Mouse (Mus musculus): ENCODE data around the gene Tor3a. TPM values are rescaled to one million over a fixed set of nuclear protein-coding genes. Genes with fewer than 3 reads are reported as not detected.

Gene Tor3a
- polyA plus RNA-seq, 1 experiment from 2014 or later, result 3.7 TPM

DNA sequence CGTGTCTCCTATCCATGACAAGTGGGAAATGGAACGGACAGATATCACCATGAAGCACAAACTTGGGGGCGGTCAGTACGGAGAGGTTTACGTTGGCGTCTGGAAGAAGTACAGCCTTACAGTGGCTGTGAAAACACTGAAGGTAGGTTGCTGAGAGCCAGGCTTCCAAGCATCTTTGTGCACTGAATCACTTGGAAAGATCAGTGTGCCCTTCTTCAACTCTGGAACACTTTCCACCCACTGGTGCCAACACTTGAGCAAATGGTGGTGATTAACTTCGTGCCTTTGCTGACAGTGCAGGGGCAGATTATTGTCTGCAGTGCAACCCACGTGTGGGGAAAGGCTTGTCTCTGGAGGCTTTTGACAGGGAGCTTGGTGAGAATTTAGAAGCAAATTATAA is 44.2 kb downstream of the Tor3a start:
- no peak overlapping the region for H3K4me3 ChIP-seq (ENCODE audit: low read depth, low read length)
- H3K4me2 ChIP-seq (ENCODE audit: low read depth, low read length), result no peak overlapping the region
- no peaks in the 10 kb centered on the region for H3K27me3 ChIP-seq (ENCODE audit: control insufficient read depth, insufficient read depth, low read depth, low read length)
- WGBS (ENCODE audit: insufficient replicate concordance), result 78% methylated on average over 8 of the region's 8 CpGs
- H3K4me1 ChIP-seq (ENCODE audit: control insufficient read depth, low read depth, low read length), result no peaks in the 10 kb centered on the region
- no peak for ATAC-seq (ENCODE audit: low read depth)
- peaks cover 32% of the 10 kb centered on the region for H3K36me3 ChIP-seq (ENCODE audit: control insufficient read depth, insufficient read depth)
- no peak overlapping the region for H3K9ac ChIP-seq (ENCODE audit: low read depth, low read length)
- no peak overlapping the region for H3K27ac ChIP-seq (ENCODE audit: low read length)
- no peaks in the 10 kb centered on the region for H3K9me3 ChIP-seq (replicated peaks; ENCODE audit: control insufficient read depth, low read length)

DNA sequence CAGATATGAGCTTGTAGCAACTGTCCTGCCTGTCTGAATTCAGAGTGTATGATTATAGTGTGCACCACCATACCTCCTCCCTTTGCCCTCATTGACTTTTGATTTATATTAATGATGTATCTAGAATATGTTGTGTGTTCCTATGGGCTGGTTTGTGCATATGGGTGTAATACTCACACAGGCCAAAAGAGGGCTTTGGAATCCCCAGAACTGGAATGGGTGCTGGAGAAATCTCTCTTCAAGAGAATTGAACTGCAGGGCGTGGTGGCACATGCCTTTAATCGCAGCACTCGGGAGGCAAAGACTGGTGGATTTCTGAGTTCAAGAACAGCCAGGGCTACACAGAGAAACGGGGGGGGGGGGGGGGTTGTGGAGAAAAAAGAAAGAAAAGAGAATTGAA is 47.4 kb downstream of the Tor3a start:
- Histone ChIP-seq H3K9me3 (replicated peaks; ENCODE audit: control insufficient read depth, low read length) (no peaks in the 10 kb centered on the region), H3K9ac (ENCODE audit: low read depth, low read length) (no peak overlapping the region), H3K27ac (ENCODE audit: low read length) (no peak overlapping the region), H3K27me3 (ENCODE audit: control insufficient read depth, insufficient read depth, low read depth, low read length) (no peaks in the 10 kb centered on the region), H3K4me1 (ENCODE audit: control insufficient read depth, low read depth, low read length) (no peaks in the 10 kb centered on the region), H3K4me3 (ENCODE audit: low read depth, low read length) (no peak overlapping the region), H3K36me3 (ENCODE audit: control insufficient read depth, insufficient read depth) (peaks cover 24% of the 10 kb centered on the region), H3K4me2 (ENCODE audit: low read depth, low read length) (no peak overlapping the region)
- ATAC-seq (ENCODE audit: low read depth), result no peak
- 54% methylated on average over 4 of the region's 4 CpGs for WGBS (ENCODE audit: insufficient replicate concordance)

DNA sequence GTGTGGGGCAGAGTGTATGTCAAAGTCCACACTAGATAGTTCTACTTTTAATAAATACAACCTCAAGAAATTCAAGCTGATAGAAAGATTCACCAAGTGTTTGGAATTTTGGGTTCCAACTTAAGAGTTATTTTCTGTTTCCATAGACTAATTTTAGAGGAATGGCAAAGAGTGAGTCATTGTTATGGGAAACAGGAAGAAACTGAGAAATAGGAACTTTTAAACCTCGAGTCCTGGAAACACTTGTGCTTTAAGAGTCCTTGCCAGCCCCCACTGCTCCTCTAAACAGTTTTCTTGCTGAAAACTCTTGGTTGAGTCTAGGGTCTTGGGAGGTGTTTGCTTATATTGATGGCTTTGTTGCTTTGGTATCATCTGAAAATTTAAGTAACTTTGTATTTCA is 49.9 kb downstream of the Tor3a start:
- Histone ChIP-seq H3K27me3 (ENCODE audit: control insufficient read depth, insufficient read depth, low read depth, low read length) (no peaks in the 10 kb centered on the region), H3K36me3 (ENCODE audit: control insufficient read depth, insufficient read depth) (peaks cover 7% of the 10 kb centered on the region), H3K9me3 (replicated peaks; ENCODE audit: control insufficient read depth, low read length) (no peaks in the 10 kb centered on the region), H3K4me2 (ENCODE audit: low read depth, low read length) (no peak overlapping the region), H3K4me3 (ENCODE audit: low read depth, low read length) (no peak overlapping the region), H3K4me1 (ENCODE audit: control insufficient read depth, low read depth, low read length) (peaks cover 6% of the 10 kb centered on the region), H3K9ac (ENCODE audit: low read depth, low read length) (no peak overlapping the region), H3K27ac (ENCODE audit: low read length) (no peak overlapping the region)
- WGBS (ENCODE audit: insufficient replicate concordance), result 35% methylated on average over 1 of the region's 1 CpGs
- no peak for ATAC-seq (ENCODE audit: low read depth)

DNA sequence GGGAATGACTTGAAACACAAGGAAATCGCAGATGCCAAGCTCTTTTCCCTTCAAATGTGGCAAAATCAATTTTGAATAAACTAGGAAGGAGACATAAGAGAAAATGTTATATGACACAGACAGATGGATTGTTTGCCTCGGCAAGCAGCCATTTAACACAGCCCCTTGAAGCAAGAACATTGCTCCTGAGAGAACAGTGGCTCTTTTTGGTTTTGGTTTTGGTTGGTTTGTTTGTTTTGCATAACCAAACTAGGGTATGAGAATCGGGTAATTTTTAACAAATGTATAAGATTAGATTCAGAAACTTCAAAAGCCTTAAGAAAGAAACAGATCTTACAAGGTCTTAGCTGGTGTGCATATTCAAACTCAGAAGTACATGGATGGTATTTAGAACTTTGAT is 53.2 kb downstream of the Tor3a start:
- Histone ChIP-seq H3K9ac (ENCODE audit: low read depth, low read length) (no peak overlapping the region), H3K4me3 (ENCODE audit: low read depth, low read length) (no peak overlapping the region), H3K27ac (ENCODE audit: low read length) (no peak overlapping the region), H3K9me3 (replicated peaks; ENCODE audit: control insufficient read depth, low read length) (no peaks in the 10 kb centered on the region), H3K4me2 (ENCODE audit: low read depth, low read length) (no peak overlapping the region), H3K4me1 (ENCODE audit: control insufficient read depth, low read depth, low read length) (peaks cover 24% of the 10 kb centered on the region), H3K27me3 (ENCODE audit: control insufficient read depth, insufficient read depth, low read depth, low read length) (no peaks in the 10 kb centered on the region), H3K36me3 (ENCODE audit: control insufficient read depth, insufficient read depth) (peaks cover 4% of the 10 kb centered on the region)
- 57% methylated on average over 3 of the region's 3 CpGs for WGBS (ENCODE audit: insufficient replicate concordance)
- ATAC-seq (ENCODE audit: low read depth), result no peak

DNA sequence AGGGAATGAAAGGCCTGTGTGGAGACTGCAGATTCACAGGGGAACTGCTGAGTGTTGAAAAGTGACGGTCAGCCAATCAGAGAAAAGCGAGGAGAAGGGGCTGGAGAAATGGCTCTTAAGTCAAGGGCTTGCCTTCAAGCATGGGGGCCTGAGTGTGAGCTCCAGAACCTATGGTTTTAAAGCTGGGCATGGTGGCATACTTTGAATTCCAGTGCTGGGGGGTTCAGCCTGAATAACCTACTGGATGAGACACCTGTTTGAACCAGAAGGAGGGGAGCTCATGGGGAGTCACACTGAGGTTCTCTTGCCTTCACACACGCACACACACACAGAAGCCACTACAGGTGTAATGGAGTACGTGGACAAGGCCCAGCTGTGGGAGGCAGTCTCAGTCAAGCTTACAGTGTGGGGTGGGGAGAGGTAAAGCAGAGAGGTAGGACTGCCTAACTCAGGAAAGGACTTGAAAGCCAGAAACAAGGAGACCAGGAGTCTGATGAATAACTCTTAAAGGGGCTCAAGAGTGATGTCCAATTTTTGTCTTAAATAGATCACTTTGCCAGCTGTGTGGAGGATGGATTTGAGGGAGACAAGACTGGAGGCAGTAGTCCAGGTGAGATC is 53.8 kb downstream of the Tor3a start:
- H3K36me3 ChIP-seq (ENCODE audit: control insufficient read depth, insufficient read depth), result peaks cover 2% of the 10 kb centered on the region
- H3K4me2 ChIP-seq (ENCODE audit: low read depth, low read length), result no peak overlapping the region
- H3K27me3 ChIP-seq (ENCODE audit: control insufficient read depth, insufficient read depth, low read depth, low read length), result no peaks in the 10 kb centered on the region
- H3K27ac ChIP-seq (ENCODE audit: low read length), result no peak overlapping the region
- 73% methylated on average over 4 of the region's 4 CpGs for WGBS (ENCODE audit: insufficient replicate concordance)
- no peak for ATAC-seq (ENCODE audit: low read depth)
- no peak overlapping the region for H3K9ac ChIP-seq (ENCODE audit: low read depth, low read length)
- H3K9me3 ChIP-seq (replicated peaks; ENCODE audit: control insufficient read depth, low read length), result no peaks in the 10 kb centered on the region
- no peak overlapping the region for H3K4me3 ChIP-seq (ENCODE audit: low read depth, low read length)
- H3K4me1 ChIP-seq (ENCODE audit: control insufficient read depth, low read depth, low read length), result peaks cover 30% of the 10 kb centered on the region

DNA sequence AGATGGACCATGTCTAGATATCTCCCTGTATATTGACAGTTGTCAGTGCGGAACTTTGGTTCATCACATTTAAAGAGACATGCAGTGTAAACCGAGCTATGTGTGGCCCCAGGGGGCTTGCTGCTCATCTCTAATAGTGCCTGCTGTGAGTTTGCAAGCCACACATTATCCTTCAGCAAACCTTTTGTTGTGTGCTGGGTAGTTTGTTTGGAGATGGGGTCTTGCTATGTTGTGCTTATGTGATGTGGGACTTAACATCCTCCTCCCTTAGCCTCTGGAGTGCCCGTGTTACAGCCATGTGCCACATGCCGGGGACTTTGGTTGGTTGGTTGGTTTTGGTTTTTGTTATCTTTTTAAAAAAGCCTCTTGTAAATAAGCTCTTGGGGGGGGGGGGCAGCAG is 56.3 kb downstream of the Tor3a start:
- Histone ChIP-seq H3K9ac (ENCODE audit: low read depth, low read length) (no peak overlapping the region), H3K27ac (ENCODE audit: low read length) (peak overlapping the region; percentile 25; the same call in 1 of the 2 replicates), H3K36me3 (ENCODE audit: control insufficient read depth, insufficient read depth) (no peaks in the 10 kb centered on the region), H3K4me3 (ENCODE audit: low read depth, low read length) (no peak overlapping the region), H3K9me3 (replicated peaks; ENCODE audit: control insufficient read depth, low read length) (no peaks in the 10 kb centered on the region), H3K4me1 (ENCODE audit: control insufficient read depth, low read depth, low read length) (peaks cover 33% of the 10 kb centered on the region), H3K27me3 (ENCODE audit: control insufficient read depth, insufficient read depth, low read depth, low read length) (no peaks in the 10 kb centered on the region), H3K4me2 (ENCODE audit: low read depth, low read length) (0 out of 2 replicates have a peak overlapping the region, but pooled peaks have one; percentile 51)
- ATAC-seq (ENCODE audit: low read depth), result no peak
- 21% methylated on average over 4 of the region's 4 CpGs for WGBS (ENCODE audit: insufficient replicate concordance)

DNA sequence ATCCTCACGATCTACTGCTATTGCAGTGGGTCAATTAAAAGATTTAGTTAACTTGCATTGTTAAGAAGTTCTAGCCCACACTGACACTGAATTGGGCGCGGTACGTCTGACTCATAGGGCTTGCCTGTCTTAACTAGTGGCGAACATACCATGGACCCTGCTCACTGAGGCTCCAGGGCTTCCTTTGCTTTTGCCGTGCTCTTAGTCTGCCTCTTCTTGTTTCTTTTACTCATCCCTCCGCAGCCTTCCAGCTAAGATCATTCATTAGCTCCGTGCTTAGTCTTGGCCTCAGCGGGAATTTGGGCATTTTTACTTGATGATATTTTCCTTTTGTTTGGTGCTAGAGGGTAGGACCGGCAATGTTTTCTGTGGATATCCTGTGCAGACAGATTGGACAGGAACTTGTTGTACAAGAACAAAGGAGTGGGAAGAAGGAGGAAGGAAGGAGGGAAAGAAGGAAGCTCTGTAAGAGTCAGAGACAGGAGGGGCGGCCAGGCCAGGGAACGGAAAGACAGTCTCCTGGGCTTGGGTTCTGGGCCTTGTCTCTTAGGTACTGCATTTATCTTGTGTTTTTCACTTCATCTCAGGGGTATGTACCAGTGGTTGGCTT is 57.1 kb downstream of the Tor3a start:
- Histone ChIP-seq H3K4me3 (ENCODE audit: low read depth, low read length) (peak overlapping the region; percentile 36), H3K9ac (ENCODE audit: low read depth, low read length) (peak overlapping the region; percentile 46), H3K4me1 (ENCODE audit: control insufficient read depth, low read depth, low read length) (peaks cover 33% of the 10 kb centered on the region), H3K27ac (ENCODE audit: low read length) (peak overlapping the region; percentile 25), H3K9me3 (replicated peaks; ENCODE audit: control insufficient read depth, low read length) (no peaks in the 10 kb centered on the region), H3K27me3 (ENCODE audit: control insufficient read depth, insufficient read depth, low read depth, low read length) (no peaks in the 10 kb centered on the region), H3K4me2 (ENCODE audit: low read depth, low read length) (peak overlapping the region; percentile 51), H3K36me3 (ENCODE audit: control insufficient read depth, insufficient read depth) (no peaks in the 10 kb centered on the region)
- ATAC-seq (ENCODE audit: low read depth), result no peak
- WGBS (ENCODE audit: insufficient replicate concordance), result 13% methylated on average over 12 of the region's 12 CpGs

DNA sequence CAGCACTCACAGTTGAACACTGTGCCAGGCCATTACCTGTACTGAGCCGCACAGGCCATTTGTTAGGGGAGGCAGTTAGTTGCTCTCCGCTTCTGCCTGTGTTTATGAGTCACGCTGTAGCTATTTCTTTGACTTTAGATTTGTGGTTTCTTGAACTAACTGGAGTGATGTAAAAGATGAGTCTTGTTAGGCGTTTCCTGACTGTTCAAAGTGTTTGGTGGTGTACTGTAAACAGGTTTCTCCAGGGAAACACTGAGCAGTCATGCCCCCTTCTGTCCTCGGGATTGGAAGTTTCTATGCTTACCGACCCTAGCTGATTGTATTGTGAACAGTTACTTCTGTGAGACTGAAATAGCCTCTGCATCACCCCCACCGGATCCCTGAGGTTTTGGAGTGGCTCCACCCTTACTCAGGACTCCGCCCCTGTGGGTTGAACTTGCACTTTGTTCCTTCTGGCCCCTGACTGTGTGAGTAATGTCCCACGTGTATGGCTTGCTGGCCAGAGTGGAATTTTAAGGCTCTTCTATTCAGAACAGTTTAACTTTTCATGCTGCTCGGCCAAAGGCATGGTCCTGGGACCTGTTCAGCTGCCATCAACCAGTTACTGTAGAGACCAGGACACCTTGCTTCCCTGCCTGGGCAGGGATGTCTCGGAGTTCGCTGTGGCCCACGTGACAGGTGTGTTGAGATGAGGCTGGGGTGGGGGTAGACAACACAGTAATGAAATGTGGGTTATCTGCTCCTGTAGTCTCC is 58.6 kb downstream of the Tor3a start:
- peak overlapping the region; percentile 59 for H3K4me3 ChIP-seq (ENCODE audit: low read depth, low read length)
- no peaks in the 10 kb centered on the region for H3K36me3 ChIP-seq (ENCODE audit: control insufficient read depth, insufficient read depth)
- peak overlapping the region; percentile 83 for H3K27ac ChIP-seq (ENCODE audit: low read length)
- H3K9me3 ChIP-seq (replicated peaks; ENCODE audit: control insufficient read depth, low read length), result no peaks in the 10 kb centered on the region
- H3K4me1 ChIP-seq (ENCODE audit: control insufficient read depth, low read depth, low read length), result peaks cover 33% of the 10 kb centered on the region
- peak; percentile 89 for ATAC-seq (ENCODE audit: low read depth)
- 5% methylated on average over 13 of the region's 13 CpGs for WGBS (ENCODE audit: insufficient replicate concordance)
- peak overlapping the region; percentile 55 for H3K9ac ChIP-seq (ENCODE audit: low read depth, low read length)
- no peaks in the 10 kb centered on the region for H3K27me3 ChIP-seq (ENCODE audit: control insufficient read depth, insufficient read depth, low read depth, low read length)
- H3K4me2 ChIP-seq (ENCODE audit: low read depth, low read length), result peak overlapping the region; percentile 73

DNA sequence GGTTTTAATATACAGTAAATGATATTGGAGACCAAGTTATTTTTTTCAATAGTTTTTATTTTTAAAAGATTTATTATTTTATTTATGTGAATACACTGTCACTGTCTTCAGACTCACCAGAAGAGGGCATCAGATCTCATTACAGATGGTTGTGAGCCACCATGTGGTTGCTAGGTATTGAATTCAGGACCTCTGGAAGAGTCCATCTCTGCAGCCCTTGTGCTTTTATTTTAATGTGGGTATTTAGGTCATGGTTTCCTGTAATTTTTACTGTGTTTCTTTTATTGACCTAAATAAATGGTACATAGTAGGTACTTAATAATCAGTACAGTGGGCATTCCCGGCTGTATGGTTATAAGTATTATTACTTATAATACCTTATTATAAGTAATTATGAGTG is 59.4 kb downstream of the Tor3a start:
- H3K9ac ChIP-seq (ENCODE audit: low read depth, low read length), result no peak overlapping the region
- 79% methylated on average over 1 of the region's 1 CpGs for WGBS (ENCODE audit: insufficient replicate concordance)
- H3K27me3 ChIP-seq (ENCODE audit: control insufficient read depth, insufficient read depth, low read depth, low read length), result no peaks in the 10 kb centered on the region
- H3K36me3 ChIP-seq (ENCODE audit: control insufficient read depth, insufficient read depth), result no peaks in the 10 kb centered on the region
- no peak overlapping the region for H3K4me2 ChIP-seq (ENCODE audit: low read depth, low read length)
- H3K27ac ChIP-seq (ENCODE audit: low read length), result no peak overlapping the region
- H3K9me3 ChIP-seq (replicated peaks; ENCODE audit: control insufficient read depth, low read length), result no peaks in the 10 kb centered on the region
- no peak overlapping the region for H3K4me3 ChIP-seq (ENCODE audit: low read depth, low read length)
- ATAC-seq (ENCODE audit: low read depth), result no peak
- peaks cover 30% of the 10 kb centered on the region for H3K4me1 ChIP-seq (ENCODE audit: control insufficient read depth, low read depth, low read length)

Measured in liver, embryonic 16.5 days (tissue).